Mouse (Mus musculus): Measurements from ENCODE around the gene Dok4. TPM values are rescaled to one million over a fixed set of nuclear protein-coding genes. Genes with fewer than 3 reads are reported as not detected.
A peak's percentile ranks its signal among the peaks of the same experiment; 100 is the strongest.

Gene Dok4
- polyA plus RNA-seq, 1 experiment = 20.2 TPM

DNA sequence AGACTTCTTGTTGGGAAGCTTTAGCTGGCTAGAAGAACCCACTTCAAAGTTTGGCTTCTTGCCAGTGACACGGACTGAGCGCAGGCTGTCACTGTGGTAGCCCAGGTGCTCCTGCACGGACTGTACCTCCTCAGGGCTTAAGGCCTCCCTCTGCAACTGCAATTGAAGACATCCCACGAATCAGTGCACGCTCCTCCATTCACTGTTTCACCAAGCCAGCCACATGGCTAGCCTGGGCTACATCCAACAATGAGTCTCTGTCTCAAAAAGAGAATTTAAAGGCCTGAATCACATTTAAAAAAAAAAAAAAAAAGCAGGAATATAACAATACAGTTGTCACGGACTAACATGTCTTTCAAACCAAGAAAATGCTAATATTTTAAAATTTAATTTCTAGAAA, 47.8 kb downstream of the Dok4 start:
- WGBS = 83% methylated on average over 6 of the region's 6 CpGs
- Histone ChIP-seq H3K27ac (ENCODE audit: insufficient read depth, low read depth, low read length) (no peak overlapping the region), H3K27me3 (replicated peaks; ENCODE audit: control insufficient read depth, insufficient read depth, low read length) (no peaks in the 10 kb centered on the region), H3K4me1 (ENCODE audit: control insufficient read depth, insufficient read depth, low read length) (peaks cover 5% of the 10 kb centered on the region; the same call in 1 of the 2 replicates), H3K4me3 (ENCODE audit: insufficient read depth, low read depth, low read length) (no peak overlapping the region), H3K36me3 (ENCODE audit: control insufficient read depth, insufficient read depth, low read length) (peaks cover 11% of the 10 kb centered on the region)
- DNase-seq = no peak
- TF ChIP-seq CTCF (conservative IDR thresholded peaks at IDR 0.05; ENCODE audit: insufficient read depth, insufficient read length, low read depth, low read length) (no peak), POLR2A (IDR thresholded peaks at IDR 0.05; ENCODE audit: low read depth, low read length) (no peak)

DNA sequence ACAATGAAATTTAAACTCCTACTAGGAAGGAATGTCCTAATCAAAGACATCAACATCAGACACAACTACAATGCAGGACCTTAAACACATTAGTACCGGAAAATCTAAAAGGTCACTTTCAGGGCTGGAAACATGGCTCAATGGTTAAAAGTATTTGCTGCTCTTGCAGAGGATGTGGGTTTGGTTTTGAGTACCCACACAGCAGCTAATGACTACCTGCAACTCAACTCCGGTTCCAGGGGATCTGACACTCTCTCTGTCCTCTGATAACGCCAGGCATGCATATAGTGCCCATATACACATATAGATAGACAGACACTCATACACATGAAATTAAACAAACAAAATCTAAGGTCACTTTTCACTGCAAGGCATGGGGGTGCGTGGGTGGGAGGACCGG, 49.9 kb downstream of the Dok4 start:
- H3K36me3 ChIP-seq (ENCODE audit: control insufficient read depth, insufficient read depth, low read length) = peaks cover 10% of the 10 kb centered on the region
- H3K27me3 ChIP-seq (replicated peaks; ENCODE audit: control insufficient read depth, insufficient read depth, low read length) = no peaks in the 10 kb centered on the region
- no peak for TF ChIP-seq POLR2A (IDR thresholded peaks at IDR 0.05; ENCODE audit: low read depth, low read length)
- H3K27ac ChIP-seq (ENCODE audit: insufficient read depth, low read depth, low read length) = no peak overlapping the region
- DNase-seq = no peak
- WGBS = 93% methylated on average over 5 of the region's 5 CpGs
- H3K4me1 ChIP-seq (ENCODE audit: control insufficient read depth, insufficient read depth, low read length) = no peaks in the 10 kb centered on the region
- H3K4me3 ChIP-seq (ENCODE audit: insufficient read depth, low read depth, low read length) = no peak overlapping the region

DNA sequence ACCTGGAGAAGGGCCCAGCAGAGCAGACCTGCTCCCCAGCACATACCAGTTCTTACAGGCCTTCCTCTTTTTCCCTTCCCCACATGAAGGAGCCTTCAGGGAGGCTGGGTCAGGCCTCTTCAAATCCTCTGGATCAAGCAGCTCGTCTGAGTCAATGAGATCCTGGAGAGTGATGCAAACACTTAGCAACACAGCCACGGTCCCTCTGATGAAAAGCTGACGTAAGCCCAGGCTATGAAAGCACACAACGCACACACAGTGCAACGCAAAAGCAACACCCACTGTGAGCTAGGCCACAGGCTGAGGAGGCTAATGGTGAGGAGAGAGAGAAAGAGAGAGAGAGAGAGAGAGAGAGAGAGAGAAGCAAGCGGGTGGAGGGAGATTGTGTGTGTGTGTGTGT, 51.0 kb downstream of the Dok4 start:
- Histone ChIP-seq H3K27ac (ENCODE audit: insufficient read depth, low read depth, low read length) (no peak overlapping the region), H3K36me3 (ENCODE audit: control insufficient read depth, insufficient read depth, low read length) (peaks cover 8% of the 10 kb centered on the region), H3K27me3 (replicated peaks; ENCODE audit: control insufficient read depth, insufficient read depth, low read length) (no peaks in the 10 kb centered on the region), H3K4me1 (ENCODE audit: control insufficient read depth, insufficient read depth, low read length) (no peaks in the 10 kb centered on the region), H3K4me3 (ENCODE audit: insufficient read depth, low read depth, low read length) (no peak overlapping the region)
- WGBS = 90% methylated on average over 6 of the region's 6 CpGs
- TF ChIP-seq CTCF (conservative IDR thresholded peaks at IDR 0.05; ENCODE audit: insufficient read depth, insufficient read length, low read depth, low read length) (no peak), POLR2A (IDR thresholded peaks at IDR 0.05; ENCODE audit: low read depth, low read length) (no peak)
- DNase-seq = no peak

DNA sequence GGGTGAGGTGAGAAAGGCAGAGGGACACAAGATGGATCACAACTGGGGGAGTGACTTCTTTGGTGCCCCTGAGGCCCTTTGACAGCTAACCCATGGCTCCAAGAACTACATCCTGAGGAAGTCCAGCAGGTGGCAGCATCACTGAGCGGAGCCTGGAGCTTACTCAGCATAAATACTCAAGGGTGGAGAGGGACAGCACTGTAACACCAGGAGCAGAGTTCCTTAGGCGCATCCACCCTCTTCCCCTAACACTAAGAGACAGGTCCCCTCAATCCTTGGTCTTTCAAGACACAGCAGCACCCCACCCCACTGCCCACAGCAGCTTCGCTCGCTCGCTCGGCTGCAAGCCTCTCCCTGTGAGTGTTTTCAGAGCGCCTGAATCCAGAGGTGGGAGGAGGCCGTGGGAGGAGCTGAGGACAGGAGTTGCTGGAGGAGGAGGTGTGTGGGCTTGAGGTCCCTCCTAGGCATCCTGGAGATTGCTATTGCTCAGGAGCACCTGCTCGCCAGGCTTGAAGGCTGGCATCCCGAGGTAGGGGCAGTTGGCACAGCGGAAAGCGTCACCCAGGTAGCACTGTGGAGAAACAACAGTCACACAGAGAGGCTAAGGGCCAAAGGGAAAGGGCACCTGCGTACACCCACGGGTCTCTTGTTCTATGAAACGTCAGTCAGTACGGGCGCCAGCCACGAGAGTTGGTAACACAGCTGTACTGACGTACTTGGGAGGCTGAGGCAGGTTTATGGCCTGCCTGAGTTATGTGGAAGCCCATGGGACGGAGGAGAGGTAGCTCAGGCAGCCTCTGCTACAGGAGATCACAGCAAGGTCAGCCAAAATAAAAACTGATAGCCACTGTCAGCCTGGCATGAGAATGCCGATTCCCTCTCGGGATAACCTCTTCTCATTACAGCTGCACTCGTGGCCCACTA, 53.2 kb downstream of the Dok4 start:
- 68% methylated on average over 23 of the region's 23 CpGs for WGBS
- H3K4me1 ChIP-seq (ENCODE audit: control insufficient read depth, insufficient read depth, low read length) = no peaks in the 10 kb centered on the region
- H3K27ac ChIP-seq (ENCODE audit: insufficient read depth, low read depth, low read length) = no peak overlapping the region
- peak; percentile 80 for TF ChIP-seq CTCF (conservative IDR thresholded peaks at IDR 0.05; ENCODE audit: insufficient read depth, insufficient read length, low read depth, low read length)
- TF ChIP-seq POLR2A (IDR thresholded peaks at IDR 0.05; ENCODE audit: low read depth, low read length) = no peak
- H3K27me3 ChIP-seq (replicated peaks; ENCODE audit: control insufficient read depth, insufficient read depth, low read length) = no peaks in the 10 kb centered on the region
- peak; percentile 78 for DNase-seq
- no peak overlapping the region for H3K4me3 ChIP-seq (ENCODE audit: insufficient read depth, low read depth, low read length)
- peaks cover 5% of the 10 kb centered on the region for H3K36me3 ChIP-seq (ENCODE audit: control insufficient read depth, insufficient read depth, low read length)

DNA sequence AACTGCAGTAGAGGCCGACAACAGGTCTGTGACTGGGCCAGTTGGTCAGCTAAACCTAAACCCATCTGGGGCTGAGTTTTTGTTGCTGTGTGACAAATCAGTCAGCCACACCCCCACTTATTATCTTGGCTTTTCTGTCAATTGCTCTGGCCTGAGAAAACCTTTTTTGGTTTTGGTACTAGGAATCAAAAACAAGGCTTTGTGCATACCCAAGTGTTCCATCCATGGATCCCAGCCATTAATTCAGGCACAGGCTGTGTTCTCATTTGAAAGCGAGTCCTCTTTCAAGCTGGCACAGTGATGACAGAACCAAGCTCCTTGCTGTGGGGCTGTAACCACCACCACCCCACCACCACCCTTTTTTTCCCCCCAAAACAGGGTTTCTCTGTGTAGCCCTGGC, 54.7 kb downstream of the Dok4 start:
- 88% methylated on average over 2 of the region's 2 CpGs for WGBS
- no peaks in the 10 kb centered on the region for H3K4me1 ChIP-seq (ENCODE audit: control insufficient read depth, insufficient read depth, low read length)
- no peak for TF ChIP-seq CTCF (conservative IDR thresholded peaks at IDR 0.05; ENCODE audit: insufficient read depth, insufficient read length, low read depth, low read length)
- no peak for TF ChIP-seq POLR2A (IDR thresholded peaks at IDR 0.05; ENCODE audit: low read depth, low read length)
- peaks cover under 1% of the 10 kb centered on the region for H3K36me3 ChIP-seq (ENCODE audit: control insufficient read depth, insufficient read depth, low read length)
- no peaks in the 10 kb centered on the region for H3K27me3 ChIP-seq (replicated peaks; ENCODE audit: control insufficient read depth, insufficient read depth, low read length)
- H3K27ac ChIP-seq (ENCODE audit: insufficient read depth, low read depth, low read length) = peak overlapping the region; percentile 36; the same call in 1 of the 2 replicates
- DNase-seq = no peak
- no peak overlapping the region for H3K4me3 ChIP-seq (ENCODE audit: insufficient read depth, low read depth, low read length)

DNA sequence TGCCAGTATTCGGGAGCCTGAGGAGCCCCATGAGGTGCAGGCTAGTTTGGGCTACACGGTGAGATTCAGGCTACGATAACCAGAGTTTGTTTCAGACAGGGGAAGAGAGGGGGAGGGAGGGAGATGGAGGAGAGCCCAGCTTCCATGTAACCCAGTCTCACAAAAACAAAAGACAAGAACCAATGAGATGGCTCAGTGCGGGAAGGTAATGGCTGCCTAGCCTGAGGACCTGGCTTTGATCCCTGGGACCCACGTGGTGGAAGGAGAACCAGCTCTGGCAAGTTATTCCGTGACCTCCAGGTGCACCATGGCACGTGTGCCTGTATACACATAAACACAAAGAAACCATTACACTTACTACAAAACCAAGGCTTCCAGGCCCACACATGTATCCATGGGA, 55.6 kb downstream of the Dok4 start:
- Histone ChIP-seq H3K4me1 (ENCODE audit: control insufficient read depth, insufficient read depth, low read length) (no peaks in the 10 kb centered on the region), H3K4me3 (ENCODE audit: insufficient read depth, low read depth, low read length) (no peak overlapping the region), H3K36me3 (ENCODE audit: control insufficient read depth, insufficient read depth, low read length) (no peaks in the 10 kb centered on the region; the same call in 1 of the 2 replicates), H3K27ac (ENCODE audit: insufficient read depth, low read depth, low read length) (no peak overlapping the region), H3K27me3 (replicated peaks; ENCODE audit: control insufficient read depth, insufficient read depth, low read length) (no peaks in the 10 kb centered on the region)
- 59% methylated on average over 7 of the region's 7 CpGs for WGBS
- TF ChIP-seq POLR2A (IDR thresholded peaks at IDR 0.05; ENCODE audit: low read depth, low read length) (no peak), CTCF (conservative IDR thresholded peaks at IDR 0.05; ENCODE audit: insufficient read depth, insufficient read length, low read depth, low read length) (no peak)
- peak; percentile 77 for DNase-seq

DNA sequence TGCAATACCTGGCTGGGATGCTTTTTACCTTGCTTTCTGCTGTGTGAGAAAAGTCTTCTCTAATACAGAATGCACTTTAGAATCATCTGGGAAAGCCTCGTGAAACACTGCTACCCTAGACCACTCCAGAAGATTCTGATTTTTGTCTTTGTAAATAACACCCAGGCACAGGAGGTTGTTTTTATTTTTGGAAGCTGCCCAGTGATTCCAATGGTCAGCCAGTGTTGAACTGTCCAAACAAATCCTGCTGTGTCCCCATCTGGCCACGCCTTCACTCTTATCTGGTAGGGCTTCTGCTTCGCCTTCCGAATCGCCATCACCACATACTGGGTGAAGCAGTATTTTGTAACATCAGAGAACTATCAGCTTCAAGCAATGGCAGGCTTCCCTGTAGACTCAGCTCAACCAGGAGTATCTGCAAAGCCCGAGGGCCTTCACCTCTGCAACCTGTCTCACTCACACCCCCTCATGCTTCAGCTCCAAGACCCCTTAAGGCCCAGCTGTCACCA, 56.4 kb downstream of the Dok4 start:
- no peaks in the 10 kb centered on the region for H3K36me3 ChIP-seq (ENCODE audit: control insufficient read depth, insufficient read depth, low read length)
- 86% methylated on average over 6 of the region's 6 CpGs for WGBS
- DNase-seq = no peak
- H3K4me1 ChIP-seq (ENCODE audit: control insufficient read depth, insufficient read depth, low read length) = no peaks in the 10 kb centered on the region
- no peak for TF ChIP-seq CTCF (conservative IDR thresholded peaks at IDR 0.05; ENCODE audit: insufficient read depth, insufficient read length, low read depth, low read length)
- TF ChIP-seq POLR2A (IDR thresholded peaks at IDR 0.05; ENCODE audit: low read depth, low read length) = no peak
- H3K4me3 ChIP-seq (ENCODE audit: insufficient read depth, low read depth, low read length) = no peak overlapping the region
- no peaks in the 10 kb centered on the region for H3K27me3 ChIP-seq (replicated peaks; ENCODE audit: control insufficient read depth, insufficient read depth, low read length)
- no peak overlapping the region for H3K27ac ChIP-seq (ENCODE audit: insufficient read depth, low read depth, low read length)
